Mouse (Mus musculus) liver, adult 2 months (tissue): ENCODE data around the gene H1foo. TPM values are rescaled to one million over a fixed set of nuclear protein-coding genes. Genes with fewer than 3 reads are reported as not detected.

ENCODE experiments used
- DNase-seq: peaks from one replicate; pipeline ENCODE4 v3.0.0-alpha.2; 2011; ENCODE audit warnings: low read depth, low spot score; ENCODE audit errors: extremely low read depth
- H3K27ac ChIP-seq: fragments of 200-500 bp; replicated peaks from 2 replicates; pipeline ENCODE4 v1.5.1; 2012; ENCODE audit warnings: low read depth, mild to moderate bottlenecking, control low read depth, inconsistent platforms, low read length; ENCODE audit not compliant: insufficient read depth
- H3K27me3 ChIP-seq: fragments of 200-500 bp; 2 replicates; pipeline ENCODE4 v1.6.1; 2012; ENCODE audit warnings: mild to moderate bottlenecking, moderate library complexity, low read length, inconsistent platforms; ENCODE audit not compliant: control insufficient read depth, insufficient read depth
- H3K36me3 ChIP-seq: fragments of 200-500 bp; 2 replicates; pipeline ENCODE4 v1.6.1; 2012; ENCODE audit warnings: low read length, inconsistent platforms; ENCODE audit not compliant: control insufficient read depth, insufficient read depth
- H3K4me1 ChIP-seq: fragments of 200-500 bp; 2 replicates; pipeline ENCODE4 v1.6.1; 2011; ENCODE audit warnings: low read length; ENCODE audit not compliant: control insufficient read depth, insufficient read depth
- H3K4me3 ChIP-seq: fragments of 200-500 bp; 2 replicates; pipeline ENCODE4 v1.5.1; 2011; ENCODE audit warnings: low read depth, mild to moderate bottlenecking, control low read depth, low read length, moderate library complexity; ENCODE audit not compliant: insufficient read depth
- H3K79me2 ChIP-seq: fragments of 200-500 bp; 2 replicates; pipeline ENCODE4 v1.6.1; 2012; ENCODE audit warnings: inconsistent platforms, mild to moderate bottlenecking, low read length, moderate library complexity; ENCODE audit not compliant: control insufficient read depth, insufficient read depth
- H3K9ac ChIP-seq: fragments of 200-500 bp; 2 replicates; pipeline ENCODE4 v1.6.1; 2012; ENCODE audit warnings: low read depth, mild to moderate bottlenecking, control low read depth, inconsistent platforms, low read length
- CTCF ChIP-seq: fragments of 200-500 bp; IDR thresholded peaks from 2 replicates; pipeline ENCODE4 v1.5.1; 2011; ENCODE audit warnings: low read depth, low read length, control low read depth
- POLR2A ChIP-seq: fragments of 200-500 bp; IDR thresholded peaks from 2 replicates; pipeline ENCODE4 v1.6.1; 2011; ENCODE audit warnings: low read length, control low read depth; ENCODE audit not compliant: insufficient read depth; ENCODE audit errors: extremely low read depth
- WGBS: fragments of 180-500 bp; shearing (Covaris S2); methylation state at CpG from one replicate; pipeline ENCODE4 v1.1.7; 2018; 5-methylcytosine and 5-hydroxymethylcytosine counted together
- polyA plus RNA-seq: library from polyadenylated mRNA; depleted of rRNA; stranded (reverse); fragments of >200 nt; gene quantifications from 2 replicates; pipeline ENCODE4 v1.2.3, GENCODE M21; 2012
- total RNA-seq: library from RNA; depleted of rRNA; stranded (reverse); fragments of >200 nt; gene quantifications from 2 replicates; pipeline ENCODE4 v1.2.3, GENCODE M21; 2014

H1foo gene
- total and polyA plus RNA-seq, 2 experiments: not detected

DNA sequence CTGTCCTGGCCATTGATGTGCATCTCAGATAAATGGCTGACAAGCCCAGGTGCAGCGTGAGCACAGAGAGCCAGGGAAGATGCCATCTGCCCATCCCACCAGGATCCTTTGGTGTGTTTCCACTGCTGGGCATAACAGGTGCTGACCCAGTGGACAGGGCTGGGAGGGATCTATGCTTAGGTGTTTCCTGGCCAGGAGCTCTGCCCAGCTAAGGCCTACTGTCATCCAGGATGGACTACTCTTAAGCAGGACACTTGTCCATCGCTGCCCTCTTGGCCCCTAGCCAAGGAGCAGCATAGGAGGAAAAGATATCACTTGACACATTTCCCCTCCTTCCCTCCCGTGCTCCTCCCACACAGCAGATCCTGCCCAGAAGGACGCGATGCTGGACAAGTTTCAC is 28.1 kb upstream of the H1foo start:
- Histone ChIP-seq H3K9ac (no peak overlapping the region), H3K27me3 (no peaks in the 10 kb centered on the region), H3K27ac (no peak overlapping the region), H3K36me3 (no peaks in the 10 kb centered on the region), H3K4me1 (no peaks in the 10 kb centered on the region), H3K79me2 (no peaks in the 10 kb centered on the region), H3K4me3 (no peak overlapping the region)
- WGBS: 77% methylated on average over 5 of the region's 5 CpGs
- TF ChIP-seq POLR2A (no peak), CTCF (no peak)
- no peak for DNase-seq

DNA sequence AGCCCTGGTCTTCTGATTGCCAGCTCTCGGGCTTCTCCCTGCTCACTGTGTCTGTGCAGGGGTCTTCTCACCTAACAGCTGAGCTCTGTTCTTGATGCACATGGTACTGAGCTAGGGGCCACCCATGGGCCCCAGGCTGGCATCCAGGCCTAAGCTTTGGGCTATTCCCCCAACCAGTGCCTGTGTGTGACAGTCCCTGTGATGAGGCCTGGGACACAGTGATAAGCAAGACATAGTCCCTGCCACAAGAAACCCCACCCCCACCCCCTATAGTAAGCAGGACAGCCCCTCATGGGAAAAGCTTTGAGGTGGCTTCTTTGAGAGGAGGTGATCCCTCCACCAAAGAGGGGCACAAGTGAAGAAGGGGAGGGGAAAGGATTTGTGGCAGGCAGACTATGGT is 26.1 kb upstream of the H1foo start:
- TF ChIP-seq POLR2A (no peak), CTCF (no peak)
- H3K27ac ChIP-seq: no peak overlapping the region
- H3K4me3 ChIP-seq: no peak overlapping the region
- no peaks in the 10 kb centered on the region for H3K79me2 ChIP-seq
- H3K4me1 ChIP-seq: no peaks in the 10 kb centered on the region
- 100% methylated on average over 1 of the region's 1 CpGs for WGBS
- H3K27me3 ChIP-seq: no peaks in the 10 kb centered on the region
- H3K9ac ChIP-seq: no peak overlapping the region
- no peaks in the 10 kb centered on the region for H3K36me3 ChIP-seq
- DNase-seq: no peak

DNA sequence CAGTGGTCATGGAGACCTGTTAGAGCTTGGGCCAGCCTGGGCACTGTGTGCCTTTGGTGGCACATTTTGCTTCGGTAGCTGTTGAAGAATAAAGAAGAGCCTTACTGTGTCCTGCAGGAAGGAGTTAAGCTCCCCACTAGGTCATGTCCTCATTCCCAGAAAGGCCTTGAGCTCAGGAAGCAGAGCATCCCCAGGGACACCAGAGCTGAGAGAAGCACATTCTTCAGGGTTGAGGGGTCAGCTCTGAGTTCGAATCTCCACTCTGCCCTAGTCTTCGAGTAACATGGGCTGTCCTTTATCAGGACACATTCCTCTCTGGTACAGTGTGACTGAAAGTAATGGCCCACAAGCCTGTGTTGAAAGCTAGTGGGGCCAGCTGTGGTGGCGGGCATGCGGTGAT is 24.9 kb upstream of the H1foo start:
- H3K4me3 ChIP-seq: no peak overlapping the region
- H3K79me2 ChIP-seq: no peaks in the 10 kb centered on the region
- no peaks in the 10 kb centered on the region for H3K36me3 ChIP-seq
- no peaks in the 10 kb centered on the region for H3K27me3 ChIP-seq
- WGBS: 88% methylated on average over 5 of the region's 5 CpGs
- H3K9ac ChIP-seq: no peak overlapping the region
- H3K4me1 ChIP-seq: no peaks in the 10 kb centered on the region
- H3K27ac ChIP-seq: no peak overlapping the region
- DNase-seq: no peak
- TF ChIP-seq POLR2A (no peak), CTCF (no peak)

DNA sequence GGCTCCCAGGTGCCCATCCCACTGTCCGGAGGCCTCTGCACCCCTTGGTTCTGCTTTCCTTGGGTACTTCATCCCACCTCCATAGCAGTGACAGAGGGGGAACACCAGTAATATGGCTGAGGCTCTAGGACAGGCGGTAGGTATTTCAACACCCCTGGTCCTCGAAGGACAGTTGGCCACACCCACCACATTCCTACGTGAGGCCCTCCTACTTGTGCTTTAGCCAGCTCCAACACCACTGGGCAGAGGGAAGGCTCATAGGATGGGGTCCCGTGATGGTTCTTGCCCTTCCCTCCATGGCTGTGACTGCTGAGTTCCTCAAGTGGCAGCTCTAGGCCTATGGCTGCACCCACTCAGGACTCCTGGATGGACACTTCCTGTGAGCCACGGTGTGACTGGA is 19.9 kb upstream of the H1foo start:
- Histone ChIP-seq H3K36me3 (no peaks in the 10 kb centered on the region), H3K4me3 (no peak overlapping the region), H3K79me2 (no peaks in the 10 kb centered on the region), H3K4me1 (no peaks in the 10 kb centered on the region), H3K27ac (no peak overlapping the region), H3K27me3 (no peaks in the 10 kb centered on the region), H3K9ac (no peak overlapping the region)
- TF ChIP-seq CTCF (no peak), POLR2A (no peak)
- DNase-seq: no peak
- WGBS: 63% methylated on average over 6 of the region's 6 CpGs

DNA sequence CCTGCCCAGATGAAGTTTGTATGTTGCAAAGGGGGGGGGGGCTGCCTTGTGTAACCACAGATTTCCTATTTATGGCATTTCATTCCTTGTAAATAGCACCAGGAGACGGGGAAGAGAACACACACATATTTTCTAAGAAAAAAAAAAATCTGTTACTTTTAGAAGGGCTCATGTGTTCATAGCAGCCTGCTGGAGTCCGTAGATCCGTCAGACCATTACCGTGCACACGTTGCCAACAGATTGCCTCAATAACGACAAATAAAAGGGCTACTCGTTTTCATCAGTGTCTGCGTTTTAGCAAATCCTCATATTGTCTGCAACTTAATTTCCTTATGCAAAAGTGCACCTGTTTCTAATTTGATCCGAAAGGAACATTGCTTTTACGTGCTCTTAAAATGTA is 18.3 kb upstream of the H1foo start:
- Histone ChIP-seq H3K36me3 (no peaks in the 10 kb centered on the region), H3K27ac (no peak overlapping the region), H3K4me3 (no peak overlapping the region), H3K9ac (no peak overlapping the region), H3K79me2 (no peaks in the 10 kb centered on the region), H3K4me1 (no peaks in the 10 kb centered on the region), H3K27me3 (no peaks in the 10 kb centered on the region)
- no peak for TF ChIP-seq POLR2A
- TF ChIP-seq CTCF: no peak
- no peak for DNase-seq
- 93% methylated on average over 10 of the region's 10 CpGs for WGBS

DNA sequence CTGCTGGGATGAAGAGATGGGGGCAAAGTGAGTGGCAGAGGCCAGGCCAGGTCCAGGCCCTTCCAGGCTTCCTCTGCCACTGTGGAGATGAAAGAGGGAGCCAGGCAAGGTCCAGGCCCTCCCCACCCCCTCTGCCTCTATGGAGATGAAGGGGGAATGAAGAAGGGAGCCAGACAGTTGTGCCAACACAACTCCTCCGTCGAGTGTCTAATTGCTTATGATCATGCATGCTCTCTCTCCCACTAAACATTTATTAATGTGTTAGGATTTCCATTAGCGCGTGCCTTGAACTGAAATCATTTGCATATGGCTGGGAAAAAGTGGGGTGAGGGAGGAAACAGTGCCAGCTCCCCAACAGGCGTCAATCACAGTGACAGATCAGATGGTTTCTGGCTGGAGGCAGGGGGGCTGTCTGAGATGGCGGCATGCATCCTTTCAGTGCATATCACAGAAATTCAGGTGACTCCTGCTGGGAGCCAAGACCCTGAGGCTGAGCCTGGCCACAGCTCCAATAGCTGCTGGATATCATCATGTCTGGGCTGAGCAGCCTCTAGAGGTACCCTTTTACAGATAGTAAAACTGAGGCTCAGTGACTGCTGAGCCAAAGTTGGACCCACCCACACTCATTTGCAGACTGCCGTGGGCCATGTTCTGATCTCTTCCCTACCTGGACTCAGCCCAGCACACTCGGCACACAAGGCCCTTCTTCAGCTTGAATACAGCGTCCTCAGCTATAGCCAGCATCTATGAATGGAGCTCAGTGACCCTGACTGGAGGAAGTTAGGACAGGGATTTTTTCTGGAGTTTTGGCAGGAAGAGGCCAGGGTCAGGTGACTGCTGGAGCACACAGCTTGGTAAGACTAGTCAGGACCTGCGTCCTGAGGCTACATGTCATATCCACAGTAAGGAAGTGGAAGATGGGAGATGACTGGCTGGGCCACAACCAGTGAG is 17.2 kb upstream of the H1foo start:
- no peaks in the 10 kb centered on the region for H3K79me2 ChIP-seq
- no peaks in the 10 kb centered on the region for H3K4me1 ChIP-seq
- no peaks in the 10 kb centered on the region for H3K36me3 ChIP-seq
- no peak overlapping the region for H3K9ac ChIP-seq
- 85% methylated on average over 10 of the region's 10 CpGs for WGBS
- H3K4me3 ChIP-seq: no peak overlapping the region
- no peak for TF ChIP-seq CTCF
- TF ChIP-seq POLR2A: no peak
- H3K27ac ChIP-seq: no peak overlapping the region
- DNase-seq: no peak
- H3K27me3 ChIP-seq: no peaks in the 10 kb centered on the region
